Mouse (Mus musculus) E14TG2a.4 (cell line): ENCODE data around the gene Zfp964.
"Not testable (repeated sequence)": the region's sequence is repeated elsewhere in the genome, so short reads cannot be mapped to it uniquely, and the experiment has no call there.

Experiments
- H3K27me3 ChIP-seq: 2 replicates; pipeline ENCODE4 v1.6.1; 2014; ENCODE audit warnings: low read length, control low read depth; ENCODE audit not compliant: insufficient read depth
- H3K36me3 ChIP-seq: 2 replicates; pipeline ENCODE4 v1.6.1; 2014; ENCODE audit warnings: low read length, control low read depth; ENCODE audit not compliant: insufficient read depth
- H3K4me1 ChIP-seq: replicated peaks from 2 replicates; pipeline ENCODE4 v1.6.1; 2014; ENCODE audit warnings: low read depth, low read length, control low read depth
- H3K4me3 ChIP-seq: replicated peaks from 2 replicates; pipeline ENCODE4 v1.5.1; 2014; ENCODE audit warnings: mild to moderate bottlenecking, low read length
- H3K9me3 ChIP-seq: 2 replicates; pipeline ENCODE4 v1.6.1; 2014; ENCODE audit warnings: low read length, control low read depth
- CTCF ChIP-seq: conservative IDR thresholded peaks from 2 replicates; pipeline ENCODE4 v1.5.1; 2014; ENCODE audit warnings: low read length
- NANOG ChIP-seq: IDR thresholded peaks from 2 replicates; pipeline ENCODE4 v1.6.1; 2014; ENCODE audit warnings: borderline replicate concordance, low read length, mixed read lengths
- POU5F1 ChIP-seq: IDR thresholded peaks from 2 replicates; pipeline ENCODE4 v1.6.1; 2014; ENCODE audit warnings: low read length, borderline replicate concordance

Gene Zfp964

GRCm38 (mm10) chr8:69654358-69654981 lies at the start of gene Zfp964:
TSS of gene Zfp964 (plus strand) at chr8:69654479.
- Histone ChIP-seq H3K9me3 (no peaks in the 10 kb centered on the region), H3K27me3 (peaks cover 31% of the 10 kb centered on the region), H3K4me3 (peak within 1 kb of the TSS; percentile 86), H3K4me1 (peaks cover 7% of the 10 kb centered on the region), H3K36me3 (no peaks in the 10 kb centered on the region)
- TF ChIP-seq NANOG (no peak), POU5F1 (no peak), CTCF (no peak)

GRCm38 (mm10) chr8:69614687-69615086 lies 39.6 kb upstream of the Zfp964 start:
- TF ChIP-seq POU5F1 (no peak), CTCF (peak; percentile 31)
- H3K4me1 ChIP-seq: no peaks in the 10 kb centered on the region
- no peaks in the 10 kb centered on the region for H3K27me3 ChIP-seq
- peaks cover 79% of the 10 kb centered on the region for H3K36me3 ChIP-seq
- no peaks in the 10 kb centered on the region for H3K9me3 ChIP-seq
- H3K4me3 ChIP-seq: no peak overlapping the region

- TF ChIP-seq NANOG (no peak), CTCF (no peak), POU5F1 (no peak)
- H3K27me3 ChIP-seq: no peaks in the 10 kb centered on the region
Observed at GRCm38 (mm10) chr8:69618078-69618477, 36.2 kb upstream of the Zfp964 start.

GRCm38 (mm10) chr8:69625095-69625789 lies 29.0 kb upstream of the Zfp964 start, which contains the start of gene Zfp868:
TSS of gene Zfp868 (minus strand) at chr8:69625548.
- TF ChIP-seq CTCF (peak; percentile 24), NANOG (no peak)
- Histone ChIP-seq H3K4me1 (peaks cover 3% of the 10 kb centered on the region; the same call in 1 of the 2 replicates), H3K36me3 (no peaks in the 10 kb centered on the region; the same call in 1 of the 2 replicates), H3K4me3 (peak within 1 kb of the TSS; percentile 87), H3K27me3 (no peaks in the 10 kb centered on the region), H3K9me3 (no peaks in the 10 kb centered on the region)

More at GRCm38 (mm10) chr8:69618078-69618477, 36.2 kb upstream of the Zfp964 start:
- H3K36me3 ChIP-seq: peaks cover 52% of the 10 kb centered on the region
- H3K9me3 ChIP-seq: no peaks in the 10 kb centered on the region
- H3K4me3 ChIP-seq: no peak overlapping the region
- no peaks in the 10 kb centered on the region for H3K4me1 ChIP-seq

GRCm38 (mm10) chr8:69653808-69654357 lies 396 bp upstream of the Zfp964 start:
- H3K4me1 ChIP-seq: peaks cover 7% of the 10 kb centered on the region
- TF ChIP-seq CTCF: no peak
- no peak for TF ChIP-seq POU5F1
- no peak for TF ChIP-seq NANOG
- no peaks in the 10 kb centered on the region for H3K36me3 ChIP-seq
- peaks cover 31% of the 10 kb centered on the region for H3K27me3 ChIP-seq
- no peaks in the 10 kb centered on the region for H3K9me3 ChIP-seq
- H3K4me3 ChIP-seq: peak overlapping the region; percentile 86

GRCm38 (mm10) chr8:69661294-69661693 lies 7.0 kb downstream of the Zfp964 start:
- peaks cover 15% of the 10 kb centered on the region for H3K27me3 ChIP-seq
- H3K4me1 ChIP-seq: no peaks in the 10 kb centered on the region
- H3K36me3 ChIP-seq: no peaks in the 10 kb centered on the region
- H3K9me3 ChIP-seq: no peaks in the 10 kb centered on the region; the same call in 1 of the 2 replicates
- TF ChIP-seq POU5F1 (no peak), CTCF (no peak), NANOG (no peak)
- H3K4me3 ChIP-seq: no peak overlapping the region

GRCm38 (mm10) chr8:69665051-69665450 lies 10.8 kb downstream of the Zfp964 start:
- not testable (repeated sequence) for H3K27me3 ChIP-seq, H3K36me3 ChIP-seq, H3K4me1 ChIP-seq, H3K4me3 ChIP-seq
- peaks cover 24% of the 10 kb centered on the region for H3K9me3 ChIP-seq

GRCm38 (mm10) chr8:69701810-69702209 lies 47.5 kb downstream of the Zfp964 start:
- Histone ChIP-seq H3K4me1 (no peaks in the 10 kb centered on the region), H3K9me3 (peaks cover 9% of the 10 kb centered on the region), H3K27me3 (no peaks in the 10 kb centered on the region), H3K36me3 (peaks cover 9% of the 10 kb centered on the region; the same call in 1 of the 2 replicates), H3K4me3 (no peak overlapping the region)
- TF ChIP-seq NANOG (no peak), CTCF (no peak), POU5F1 (no peak)

- H3K4me3 ChIP-seq, H3K27me3 ChIP-seq, H3K4me1 ChIP-seq: not testable (repeated sequence)
- Histone ChIP-seq H3K36me3 (peaks cover 16% of the 10 kb centered on the region; the same call in 1 of the 2 replicates), H3K9me3 (peaks cover 41% of the 10 kb centered on the region)
Observed at GRCm38 (mm10) chr8:69710624-69711023, 56.3 kb downstream of the Zfp964 start, which contains the start of gene Zfp869. TSS of gene Zfp869 (minus strand) at chr8:69710724.
